Mouse (Mus musculus): ENCODE results near the gene Tmem151a.

DNA sequence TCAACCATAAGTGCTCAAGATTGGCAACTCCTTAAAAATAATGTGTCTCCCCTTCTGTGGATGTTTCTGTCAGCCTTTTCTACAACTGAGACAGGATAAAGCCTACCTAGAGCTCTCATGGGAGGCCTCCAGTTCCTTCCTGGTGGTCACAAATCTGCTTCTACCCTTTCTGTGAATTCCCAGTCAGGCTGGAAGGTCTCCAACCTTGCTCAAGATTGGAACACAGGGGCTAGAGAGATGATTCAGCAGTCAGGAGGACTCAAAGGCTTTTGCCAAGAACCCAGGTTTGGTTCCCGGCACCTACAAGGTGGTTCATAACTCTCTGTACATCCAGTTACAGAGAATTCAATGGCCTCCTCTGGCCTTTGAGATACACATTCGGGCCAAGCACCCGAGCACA lies 37.9 kb upstream of the Tmem151a start:
- TF ChIP-seq CTCF (IDR thresholded peaks at IDR 0.05; ENCODE audit: extremely low read depth, insufficient read depth, low read length) (no peak), POLR2A (IDR thresholded peaks at IDR 0.05; ENCODE audit: extremely low read depth, insufficient read depth, low read length) (no peak)

All from cortical plate, adult 2 months (tissue).